Mouse (Mus musculus): ENCODE results near the gene Car11. TPM values are rescaled to one million over a fixed set of nuclear protein-coding genes. Genes with fewer than 3 reads are reported as not detected.

Gene Car11
- polyA plus RNA-seq (2014; fragmentation: Illumina TruSeq; extraction: RNeasy Lipid Tissue Mini Kit (QIAGEN cat#74804); ENCODE audit: low read depth, low replicate concordance), result not detected

DNA sequence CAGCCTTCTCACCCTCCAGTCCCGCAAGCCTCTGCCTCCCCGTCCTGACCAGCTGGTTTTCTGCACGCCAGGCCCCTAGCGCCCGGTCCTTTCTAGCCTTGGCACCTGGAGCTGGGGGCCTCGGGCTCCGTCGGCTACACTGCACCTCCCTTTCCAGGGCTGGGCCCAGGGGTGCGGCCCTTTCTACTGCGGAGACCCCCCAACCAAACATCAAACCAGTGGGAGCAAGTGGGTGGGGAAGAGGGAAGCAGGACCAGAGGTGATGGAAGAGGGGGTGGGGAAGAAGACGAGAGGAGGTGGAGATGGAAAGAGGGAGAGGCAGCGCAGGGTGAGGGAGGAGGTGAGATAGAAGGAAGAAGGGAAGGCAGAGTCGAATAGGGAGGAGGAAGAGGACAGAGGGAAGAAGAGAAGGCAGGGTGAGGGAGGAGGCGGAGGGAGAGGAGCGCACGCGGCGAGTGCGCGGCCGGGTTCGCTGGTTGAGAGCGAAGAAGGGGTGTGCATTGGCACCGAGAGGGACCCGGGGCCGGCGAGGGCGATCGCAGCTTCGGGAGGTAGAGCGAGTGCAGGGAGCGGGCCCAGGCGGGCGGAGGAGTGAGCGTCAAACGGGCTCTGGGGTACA is at the start of gene Car11:
Gene Car11 (plus strand): TSS at position 321 of the 619 bp plus-strand sequence.

DNA sequence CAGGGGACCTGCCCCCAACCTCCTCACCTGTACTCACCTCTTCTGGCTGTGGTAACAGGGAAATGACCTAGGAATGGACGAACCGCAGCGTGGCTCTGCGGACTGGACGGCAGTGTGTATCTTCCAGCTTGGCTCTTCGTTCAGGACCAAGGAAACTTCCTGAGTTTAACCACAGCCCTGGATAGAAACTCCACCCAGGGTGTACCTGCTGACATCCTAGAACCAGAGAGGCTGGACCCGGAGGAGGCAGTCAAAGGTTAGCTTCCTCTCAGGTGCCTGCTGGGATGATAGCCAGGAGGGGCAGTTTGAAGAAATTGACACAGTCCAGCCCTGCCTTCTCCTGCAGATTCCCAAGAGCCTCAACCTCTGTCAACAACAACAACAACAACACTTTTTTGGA is 33.5 kb upstream of the Car11 start, which contains the start of gene Fut2:
Gene Fut2 (minus strand): TSS at position 234 of the 400 bp plus-strand sequence.

DNA sequence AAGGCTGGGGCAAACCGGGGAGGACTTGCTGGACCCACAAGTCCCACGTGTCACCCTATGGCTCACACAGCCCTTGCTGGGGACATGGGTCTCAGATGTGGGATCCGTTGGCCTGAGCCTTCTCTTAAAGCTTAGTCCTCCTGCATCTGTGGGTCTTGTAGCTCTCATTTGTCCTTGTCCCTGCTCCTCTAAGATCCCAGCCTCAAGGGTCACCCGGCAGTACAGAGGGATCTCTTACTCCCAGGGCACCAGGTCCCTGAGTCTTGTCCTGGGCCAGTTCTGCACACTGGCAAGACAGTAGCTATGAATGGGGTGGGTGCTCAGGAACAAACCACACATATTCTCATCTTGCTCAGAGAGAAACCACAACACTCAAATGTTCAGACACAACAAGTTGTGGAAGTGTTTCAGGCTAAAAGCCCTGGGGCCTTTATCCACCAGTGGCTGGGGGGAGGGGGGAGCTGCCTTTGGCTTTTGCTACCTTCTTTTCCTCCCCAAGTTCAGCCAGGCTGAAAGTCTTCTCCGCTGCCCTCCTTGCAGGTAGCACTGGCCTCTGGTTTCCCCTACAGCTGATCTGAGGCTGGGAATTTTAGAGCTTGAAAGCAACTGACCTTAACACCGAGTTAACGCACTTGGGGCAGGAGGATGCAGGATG is 16.1 kb upstream of the Car11 start, which contains the start of gene Ntn5:
Gene Ntn5 (plus strand): TSS at position 627 of the 655 bp plus-strand sequence.

GRCm38 (mm10) chr7:45693921-45694591 is 5.6 kb upstream of the Car11 start, which contains the start of gene Sec1:
Sec1 (minus strand) TSS chr7:45694402.

DNA sequence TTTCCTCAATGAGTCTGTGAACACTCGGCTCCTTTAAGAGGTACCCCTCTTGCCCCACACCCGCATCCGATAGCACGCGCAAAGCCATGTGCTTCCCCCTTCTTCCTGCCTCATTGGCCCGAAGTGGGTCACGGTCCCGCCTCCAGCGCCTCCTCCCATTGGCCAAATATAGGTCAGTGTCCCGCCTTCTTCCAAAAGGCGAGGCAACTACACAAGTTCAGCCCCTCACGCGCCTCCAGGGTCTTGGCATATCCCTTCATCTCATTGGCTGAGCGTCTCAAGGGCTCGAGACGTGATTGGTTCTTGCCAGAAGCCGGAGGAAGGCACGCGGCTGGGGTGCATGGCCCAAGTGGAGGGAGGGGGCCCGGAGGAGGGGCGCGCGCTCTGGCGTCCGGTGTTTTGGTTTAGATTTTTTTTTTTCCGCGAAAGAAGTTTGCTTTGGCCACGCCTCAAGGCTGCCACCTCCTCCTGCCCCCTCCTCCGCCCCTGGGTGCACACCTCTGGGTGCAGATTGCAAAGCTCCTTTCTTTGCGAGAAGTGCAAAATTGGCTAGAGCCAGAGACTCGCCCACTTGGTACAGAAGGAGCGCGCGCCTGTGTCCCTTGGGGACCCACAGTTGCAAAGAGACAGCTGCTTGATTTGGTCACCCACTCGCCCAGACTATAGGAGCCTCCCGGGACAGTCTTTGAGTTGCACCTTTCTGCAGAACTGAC is 5.2 kb downstream of the Car11 start, which contains the start of gene Dbp:
Gene Dbp (plus strand): TSS at position 359 of the 713 bp plus-strand sequence.

DNA sequence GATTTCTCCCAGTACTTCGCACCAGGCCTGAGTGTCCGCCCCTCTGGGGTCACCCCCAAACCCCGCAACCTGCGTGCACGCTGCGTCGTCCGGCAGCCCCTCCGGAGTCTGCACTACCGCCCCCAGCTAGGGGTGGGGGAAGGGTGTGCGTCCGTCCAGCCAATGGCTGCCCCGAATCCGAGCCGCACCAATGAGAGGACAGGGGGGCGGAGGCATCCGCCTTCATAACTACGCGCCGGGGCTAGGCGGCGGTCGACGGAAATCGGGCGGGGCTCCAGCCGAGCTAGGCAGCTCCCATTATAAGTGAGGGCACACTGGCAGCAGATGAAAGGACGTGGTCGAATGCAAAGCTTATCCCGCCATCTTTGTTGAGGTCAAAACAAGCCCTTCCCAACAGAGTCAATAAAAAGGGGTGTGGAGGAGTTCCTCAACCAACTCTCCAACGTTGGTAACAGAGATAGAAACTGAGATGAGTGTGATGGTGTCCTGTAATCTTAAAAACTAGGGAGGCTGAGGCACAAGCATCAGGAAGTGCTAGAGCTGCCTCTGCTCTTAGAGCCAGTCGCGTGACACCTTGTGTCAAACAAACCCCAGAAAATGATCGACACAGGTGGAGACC is 15.6 kb downstream of the Car11 start, which contains the start of gene Rpl18:
Gene Rpl18 (plus strand): TSS at position 368 of the 619 bp plus-strand sequence.

DNA sequence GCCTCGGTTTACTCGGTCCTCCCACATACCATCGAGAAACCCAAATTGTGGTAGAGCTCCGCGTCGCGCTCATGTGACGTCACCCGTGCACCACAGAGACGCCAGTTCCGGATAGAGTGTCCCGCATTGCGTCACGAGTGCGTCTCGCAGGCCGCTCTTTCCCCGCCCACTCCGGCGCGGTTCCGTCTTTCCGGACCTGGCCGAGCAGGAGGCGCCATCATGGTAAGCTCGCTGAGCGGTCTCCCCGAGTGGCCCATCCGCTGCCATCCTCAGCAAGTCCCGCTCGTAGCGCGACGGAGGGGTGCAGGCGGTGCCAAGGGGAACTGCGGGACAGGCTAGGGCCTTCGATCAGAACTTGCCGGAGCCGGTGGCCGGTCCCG is 18.3 kb downstream of the Car11 start, which contains the start of gene Sphk2:
Gene Sphk2 (minus strand): TSS at position 85 of the 380 bp plus-strand sequence.

DNA sequence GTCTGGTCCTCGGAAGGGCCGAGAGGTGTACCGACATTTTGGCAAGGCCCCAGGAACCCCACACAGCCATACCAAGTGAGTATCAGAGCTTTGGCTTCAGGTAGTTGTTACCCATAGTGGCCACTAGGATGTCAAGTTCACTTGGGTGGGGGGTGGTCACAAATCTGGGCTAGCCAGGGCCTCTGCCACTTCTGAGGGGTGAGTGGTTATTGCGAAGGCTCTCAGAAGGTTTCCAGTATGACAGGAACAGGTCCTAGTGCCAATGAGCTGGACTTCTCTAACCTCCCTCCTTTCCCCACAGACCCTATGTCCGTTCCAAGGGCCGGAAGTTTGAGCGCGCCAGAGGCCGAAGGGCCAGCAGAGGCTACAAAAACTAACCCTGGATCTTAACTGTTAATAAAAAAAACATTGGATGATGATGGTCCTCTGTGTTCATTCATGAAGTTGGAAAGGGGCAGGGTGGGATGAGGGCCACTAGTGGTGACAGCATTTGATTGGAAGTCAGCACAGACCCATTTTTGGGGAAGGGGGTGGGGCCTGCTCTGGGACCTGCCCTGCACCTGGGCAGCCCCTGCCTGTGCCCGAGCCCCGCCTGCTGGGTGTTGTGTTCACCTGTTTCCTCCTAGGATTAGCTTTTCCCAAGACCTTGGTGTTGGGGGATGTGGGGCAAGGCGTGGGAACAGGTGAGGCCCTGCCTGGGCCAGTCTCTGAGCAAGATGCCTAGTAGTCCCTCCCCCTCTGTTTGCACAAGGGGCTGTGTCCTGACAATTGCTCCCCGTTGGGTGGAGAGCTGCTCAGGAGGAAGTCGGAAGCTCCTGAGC is 21.0 kb downstream of the Car11 start, which contains the start of gene Fam83e:
Gene Fam83e (plus strand): TSS at position 800 of the 821 bp plus-strand sequence.

GRCm38 (mm10) chr7:45725713-45726112 is 26.1 kb downstream of the Car11 start, which contains the start of gene Spaca4:
Spaca4 (minus strand) TSS chr7:45725813.

Other genes with a start within 250 kb of the Car11 start
- 3.0 TPM for gene Ftl1, start 240.0 kb upstream of the Car11 start, polyA plus RNA-seq (2014; fragmentation: Illumina TruSeq; extraction: RNeasy Lipid Tissue Mini Kit (QIAGEN cat#74804); ENCODE audit: low read depth, low replicate concordance)
- gene Bax, start 232.9 kb upstream of the Car11 start, polyA plus RNA-seq (2014; fragmentation: Illumina TruSeq; extraction: RNeasy Lipid Tissue Mini Kit (QIAGEN cat#74804); ENCODE audit: low read depth, low replicate concordance), result 1.4 TPM
- not detected for gene Tulp2, start 218.0 kb upstream of the Car11 start, polyA plus RNA-seq (2014; fragmentation: Illumina TruSeq; extraction: RNeasy Lipid Tissue Mini Kit (QIAGEN cat#74804); ENCODE audit: low read depth, low replicate concordance)
- not detected for gene Gm45808, start 213.0 kb upstream of the Car11 start, polyA plus RNA-seq (2014; fragmentation: Illumina TruSeq; extraction: RNeasy Lipid Tissue Mini Kit (QIAGEN cat#74804); ENCODE audit: low read depth, low replicate concordance)
- 3.8 TPM for gene Dhdh, start 211.0 kb upstream of the Car11 start, polyA plus RNA-seq (2014; fragmentation: Illumina TruSeq; extraction: RNeasy Lipid Tissue Mini Kit (QIAGEN cat#74804); ENCODE audit: low read depth, low replicate concordance)
- gene Nucb1, start 189.4 kb upstream of the Car11 start, polyA plus RNA-seq (2014; fragmentation: Illumina TruSeq; extraction: RNeasy Lipid Tissue Mini Kit (QIAGEN cat#74804); ENCODE audit: low read depth, low replicate concordance), result 82.6 TPM
- 1.0 TPM for gene Ppp1r15a, start 173.6 kb upstream of the Car11 start, polyA plus RNA-seq (2014; fragmentation: Illumina TruSeq; extraction: RNeasy Lipid Tissue Mini Kit (QIAGEN cat#74804); ENCODE audit: low read depth, low replicate concordance)
- 0.25 TPM for gene Plekha4, start 173.5 kb upstream of the Car11 start, polyA plus RNA-seq (2014; fragmentation: Illumina TruSeq; extraction: RNeasy Lipid Tissue Mini Kit (QIAGEN cat#74804); ENCODE audit: low read depth, low replicate concordance)
- gene Hsd17b14, start 144.9 kb upstream of the Car11 start, polyA plus RNA-seq (2014; fragmentation: Illumina TruSeq; extraction: RNeasy Lipid Tissue Mini Kit (QIAGEN cat#74804); ENCODE audit: low read depth, low replicate concordance), result not detected
- 2.6 TPM for gene Bcat2, start 129.7 kb upstream of the Car11 start, polyA plus RNA-seq (2014; fragmentation: Illumina TruSeq; extraction: RNeasy Lipid Tissue Mini Kit (QIAGEN cat#74804); ENCODE audit: low read depth, low replicate concordance)
- not detected for gene Fgf21, start 84.4 kb upstream of the Car11 start, polyA plus RNA-seq (2014; fragmentation: Illumina TruSeq; extraction: RNeasy Lipid Tissue Mini Kit (QIAGEN cat#74804); ENCODE audit: low read depth, low replicate concordance)
- gene Fut1, start 82.6 kb upstream of the Car11 start, polyA plus RNA-seq (2014; fragmentation: Illumina TruSeq; extraction: RNeasy Lipid Tissue Mini Kit (QIAGEN cat#74804); ENCODE audit: low read depth, low replicate concordance), result 0.38 TPM
- not detected for gene Izumo1, start 78.0 kb upstream of the Car11 start, polyA plus RNA-seq (2014; fragmentation: Illumina TruSeq; extraction: RNeasy Lipid Tissue Mini Kit (QIAGEN cat#74804); ENCODE audit: low read depth, low replicate concordance)
- gene Rasip1, start 72.4 kb upstream of the Car11 start, polyA plus RNA-seq (2014; fragmentation: Illumina TruSeq; extraction: RNeasy Lipid Tissue Mini Kit (QIAGEN cat#74804); ENCODE audit: low read depth, low replicate concordance), result not detected
- gene Mamstr, start 59.9 kb upstream of the Car11 start, polyA plus RNA-seq (2014; fragmentation: Illumina TruSeq; extraction: RNeasy Lipid Tissue Mini Kit (QIAGEN cat#74804); ENCODE audit: low read depth, low replicate concordance), result 0.19 TPM
- 61.8 TPM for gene Fut2, start 33.4 kb upstream of the Car11 start, polyA plus RNA-seq (2014; fragmentation: Illumina TruSeq; extraction: RNeasy Lipid Tissue Mini Kit (QIAGEN cat#74804); ENCODE audit: low read depth, low replicate concordance)
- gene Ntn5, start 15.8 kb upstream of the Car11 start, polyA plus RNA-seq (2014; fragmentation: Illumina TruSeq; extraction: RNeasy Lipid Tissue Mini Kit (QIAGEN cat#74804); ENCODE audit: low read depth, low replicate concordance), result not detected
- gene Sec1, start 5.4 kb upstream of the Car11 start, polyA plus RNA-seq (2014; fragmentation: Illumina TruSeq; extraction: RNeasy Lipid Tissue Mini Kit (QIAGEN cat#74804); ENCODE audit: low read depth, low replicate concordance), result not detected
- gene Dbp, start 5.2 kb downstream of the Car11 start, polyA plus RNA-seq (2014; fragmentation: Illumina TruSeq; extraction: RNeasy Lipid Tissue Mini Kit (QIAGEN cat#74804); ENCODE audit: low read depth, low replicate concordance), result 2.9 TPM
- gene Rpl18, start 15.6 kb downstream of the Car11 start, polyA plus RNA-seq (2014; fragmentation: Illumina TruSeq; extraction: RNeasy Lipid Tissue Mini Kit (QIAGEN cat#74804); ENCODE audit: low read depth, low replicate concordance), result 2.1 TPM
- 0.66 TPM for gene Sphk2, start 18.2 kb downstream of the Car11 start, polyA plus RNA-seq (2014; fragmentation: Illumina TruSeq; extraction: RNeasy Lipid Tissue Mini Kit (QIAGEN cat#74804); ENCODE audit: low read depth, low replicate concordance)
- 55.9 TPM for gene Fam83e, start 21.4 kb downstream of the Car11 start, polyA plus RNA-seq (2014; fragmentation: Illumina TruSeq; extraction: RNeasy Lipid Tissue Mini Kit (QIAGEN cat#74804); ENCODE audit: low read depth, low replicate concordance)
- not detected for gene Spaca4, start 26.0 kb downstream of the Car11 start, polyA plus RNA-seq (2014; fragmentation: Illumina TruSeq; extraction: RNeasy Lipid Tissue Mini Kit (QIAGEN cat#74804); ENCODE audit: low read depth, low replicate concordance)
- not detected for gene Lmtk3, start 83.9 kb downstream of the Car11 start, polyA plus RNA-seq (2014; fragmentation: Illumina TruSeq; extraction: RNeasy Lipid Tissue Mini Kit (QIAGEN cat#74804); ENCODE audit: low read depth, low replicate concordance)
- 2.6 TPM for gene Sult2b1, start 84.8 kb downstream of the Car11 start, polyA plus RNA-seq (2014; fragmentation: Illumina TruSeq; extraction: RNeasy Lipid Tissue Mini Kit (QIAGEN cat#74804); ENCODE audit: low read depth, low replicate concordance)
- 17.2 TPM for gene Cyth2, start 114.7 kb downstream of the Car11 start, polyA plus RNA-seq (2014; fragmentation: Illumina TruSeq; extraction: RNeasy Lipid Tissue Mini Kit (QIAGEN cat#74804); ENCODE audit: low read depth, low replicate concordance)
- not detected for gene Kcnj14, start 124.9 kb downstream of the Car11 start, polyA plus RNA-seq (2014; fragmentation: Illumina TruSeq; extraction: RNeasy Lipid Tissue Mini Kit (QIAGEN cat#74804); ENCODE audit: low read depth, low replicate concordance)
- not detected for gene Grwd1, start 131.1 kb downstream of the Car11 start, polyA plus RNA-seq (2014; fragmentation: Illumina TruSeq; extraction: RNeasy Lipid Tissue Mini Kit (QIAGEN cat#74804); ENCODE audit: low read depth, low replicate concordance)
- 98.6 TPM for gene Kdelr1, start 172.9 kb downstream of the Car11 start, polyA plus RNA-seq (2014; fragmentation: Illumina TruSeq; extraction: RNeasy Lipid Tissue Mini Kit (QIAGEN cat#74804); ENCODE audit: low read depth, low replicate concordance)
- not detected for gene Grin2d, start 178.5 kb downstream of the Car11 start, polyA plus RNA-seq (2014; fragmentation: Illumina TruSeq; extraction: RNeasy Lipid Tissue Mini Kit (QIAGEN cat#74804); ENCODE audit: low read depth, low replicate concordance)
- not detected for gene Syngr4, start 196.9 kb downstream of the Car11 start, polyA plus RNA-seq (2014; fragmentation: Illumina TruSeq; extraction: RNeasy Lipid Tissue Mini Kit (QIAGEN cat#74804); ENCODE audit: low read depth, low replicate concordance)
- gene Tmem143, start 197.1 kb downstream of the Car11 start, polyA plus RNA-seq (2014; fragmentation: Illumina TruSeq; extraction: RNeasy Lipid Tissue Mini Kit (QIAGEN cat#74804); ENCODE audit: low read depth, low replicate concordance), result 0.63 TPM
- not detected for gene Emp3, start 221.6 kb downstream of the Car11 start, polyA plus RNA-seq (2014; fragmentation: Illumina TruSeq; extraction: RNeasy Lipid Tissue Mini Kit (QIAGEN cat#74804); ENCODE audit: low read depth, low replicate concordance)
- 1.2 TPM for gene Ccdc114, start 224.2 kb downstream of the Car11 start, polyA plus RNA-seq (2014; fragmentation: Illumina TruSeq; extraction: RNeasy Lipid Tissue Mini Kit (QIAGEN cat#74804); ENCODE audit: low read depth, low replicate concordance)

All from sigmoid colon, adult 10 weeks (tissue).